Mouse (Mus musculus) liver (tissue): ENCODE data around the gene Ankrd53.

Source experiments
- DNase-seq: peaks from one replicate; pipeline ENCODE4 v3.0.0-alpha.2; 2020; ENCODE audit warnings: mixed read lengths

The Ankrd53 gene

DNA sequence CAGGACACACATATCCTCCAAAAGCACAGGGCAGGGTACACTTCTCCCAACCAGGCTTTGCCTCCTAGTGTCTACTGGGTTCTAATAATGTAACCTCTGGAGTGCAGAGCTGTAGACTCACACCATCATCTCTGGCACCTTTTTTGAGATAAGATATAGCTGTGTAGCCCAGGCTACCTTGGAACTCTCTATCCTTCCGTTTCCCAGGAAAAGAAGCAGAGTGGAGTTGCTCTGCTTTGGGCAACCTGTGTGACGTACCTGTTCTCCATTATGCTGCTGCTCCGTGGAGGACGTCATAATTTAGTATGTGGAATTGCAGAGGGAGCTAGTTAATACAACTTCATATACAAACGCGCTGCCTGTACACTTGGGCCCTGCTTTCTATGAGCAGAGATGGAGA, at the start of gene Ankrd53:
Gene Ankrd53, plus strand, starts transcription at position 301 of the 400 bp plus-strand sequence.
- DNase-seq: no peak

DNA sequence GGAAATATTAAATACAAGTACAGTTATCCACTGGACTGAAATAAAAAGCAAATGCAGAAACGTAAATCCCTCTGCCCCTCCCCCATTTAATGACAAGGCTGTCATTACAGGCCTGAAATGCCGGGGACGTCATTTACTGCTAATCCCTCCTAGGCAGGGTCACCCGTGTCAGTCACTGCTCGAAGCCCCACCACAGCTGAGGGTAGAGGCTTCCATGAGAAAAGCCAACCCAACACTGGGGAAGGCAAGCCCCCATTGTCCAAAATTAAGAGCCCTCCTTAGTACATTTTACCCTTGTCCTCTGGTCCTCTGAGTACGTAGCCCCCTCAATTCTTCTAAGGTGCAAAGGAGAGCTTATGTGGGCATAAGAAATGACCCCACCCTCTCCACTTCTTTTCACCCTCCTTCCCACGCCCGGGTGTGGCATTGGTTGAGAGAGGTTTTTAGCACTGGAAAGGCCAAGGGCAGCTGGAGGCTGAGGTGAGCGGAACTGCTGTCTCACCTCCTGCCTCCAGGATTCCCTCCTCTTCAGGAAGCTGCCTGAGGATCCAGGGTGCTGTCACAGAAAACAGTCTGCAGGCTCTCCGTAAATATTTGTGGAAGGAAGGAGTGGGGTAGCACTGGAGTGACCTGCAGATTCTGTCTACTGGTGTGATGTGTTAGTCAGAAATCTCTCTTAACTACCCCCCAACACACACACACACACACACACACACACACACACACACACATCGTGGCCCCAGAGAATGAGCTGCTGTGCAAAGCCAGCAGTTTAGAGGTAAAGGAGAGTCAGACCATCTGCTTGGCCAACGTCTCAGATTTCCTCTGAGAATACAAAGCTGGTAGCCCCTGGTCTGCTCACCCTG, 48.9 kb upstream of the Ankrd53 start:
- no peak for DNase-seq

GRCm38 (mm10) chr6:83714221-83715123, 48.0 kb upstream of the Ankrd53 start:
- DNase-seq: peak; percentile 15

DNA sequence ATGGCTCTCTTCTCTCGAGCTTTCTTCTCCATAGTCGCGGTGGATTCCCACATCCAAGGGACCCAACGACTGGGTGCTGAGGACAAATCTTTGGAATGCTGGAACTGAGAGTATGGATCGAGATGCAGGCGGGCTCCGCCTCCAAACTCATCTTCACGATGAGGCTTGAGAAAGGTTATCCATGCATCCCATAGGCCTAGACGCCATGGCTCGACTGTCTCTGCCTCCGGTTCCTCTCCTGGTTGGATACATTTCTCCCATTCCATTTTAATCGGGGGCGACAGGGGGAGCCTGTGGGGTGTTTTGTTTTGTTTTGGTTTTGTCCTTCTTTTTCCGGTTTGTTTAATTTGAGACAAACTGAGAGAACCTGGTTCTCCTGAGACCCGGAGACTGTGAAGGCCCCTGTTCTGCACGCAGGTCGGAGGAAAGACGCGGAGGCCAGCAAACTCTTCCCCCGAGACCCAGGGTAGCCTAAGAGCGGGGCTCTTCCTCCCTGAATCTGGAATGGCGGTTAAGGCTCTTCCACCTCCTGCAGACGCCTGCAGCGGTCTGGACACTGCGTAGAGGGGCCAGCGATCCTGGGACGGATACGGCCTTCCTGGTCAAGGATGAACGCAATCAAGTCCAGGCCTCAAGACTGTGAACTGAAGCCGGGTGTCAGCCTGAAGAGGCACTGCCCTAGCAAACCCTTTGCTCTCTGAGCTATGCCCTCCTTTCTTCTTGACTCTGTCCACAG, 46.8 kb upstream of the Ankrd53 start:
- no peak for DNase-seq

DNA sequence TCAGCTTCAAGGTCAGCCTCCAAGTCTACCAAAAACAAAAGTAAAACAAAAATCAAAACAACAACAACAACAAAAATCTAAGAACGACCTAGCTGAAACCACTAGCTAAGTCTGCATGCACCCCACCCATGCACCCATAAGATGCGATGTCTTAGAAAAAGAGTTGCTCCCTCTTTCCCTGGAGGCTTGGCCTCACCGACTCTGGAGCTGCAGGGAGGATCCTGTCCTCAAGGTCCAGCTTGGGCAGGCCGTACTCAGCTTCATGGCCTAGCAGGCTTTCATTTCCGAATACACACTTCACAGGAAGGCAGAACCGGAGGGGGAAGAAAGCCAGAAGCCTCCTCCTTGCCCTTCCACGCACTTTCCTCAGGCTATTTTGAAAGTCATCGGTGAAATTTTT, 45.4 kb upstream of the Ankrd53 start:
- DNase-seq: no peak

- DNase-seq: no peak
Measured at GRCm38 (mm10) chr6:83722526-83722925, 39.9 kb upstream of the Ankrd53 start.

DNA sequence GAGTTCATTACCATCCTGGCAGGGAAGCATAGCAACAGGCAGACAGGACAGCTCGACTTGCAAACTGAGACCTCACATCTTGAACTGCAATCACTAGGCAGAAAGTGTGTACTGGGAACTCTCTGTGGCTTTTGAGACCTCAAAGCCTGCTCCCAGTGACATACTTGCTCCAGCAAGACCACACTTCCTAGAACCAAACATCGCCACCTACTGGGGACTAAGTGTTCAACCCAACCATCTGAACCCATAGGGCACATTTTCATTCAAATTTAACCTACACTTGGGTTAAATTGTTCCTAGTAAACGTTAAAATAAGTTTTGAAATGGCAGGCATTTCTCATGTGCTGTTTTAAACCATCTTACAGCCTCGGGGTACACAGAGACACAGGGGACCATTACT, 35.3 kb upstream of the Ankrd53 start:
- DNase-seq: no peak

DNA sequence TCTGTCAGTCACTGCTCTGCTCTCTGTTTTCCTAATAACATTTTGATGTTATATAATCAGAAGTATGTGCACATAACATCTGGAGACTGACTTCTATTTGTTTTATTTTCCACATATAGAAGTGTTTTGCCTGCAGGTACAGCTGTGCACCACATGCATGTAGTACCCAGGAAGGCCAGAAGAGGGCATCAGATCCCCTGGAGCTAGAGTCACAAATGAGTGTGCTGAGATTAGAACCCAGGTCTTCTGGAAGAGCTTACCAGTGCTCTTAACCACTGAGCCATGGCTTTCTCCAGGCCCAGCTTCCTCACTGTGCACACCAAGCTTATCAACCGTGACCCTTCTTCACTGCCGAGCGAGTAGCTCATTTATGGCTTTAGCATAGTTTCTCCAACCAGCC, 34.0 kb upstream of the Ankrd53 start:
- peak; percentile 40 for DNase-seq

- DNase-seq: no peak
Measured at GRCm38 (mm10) chr6:83729350-83729970, 33.0 kb upstream of the Ankrd53 start.

DNA sequence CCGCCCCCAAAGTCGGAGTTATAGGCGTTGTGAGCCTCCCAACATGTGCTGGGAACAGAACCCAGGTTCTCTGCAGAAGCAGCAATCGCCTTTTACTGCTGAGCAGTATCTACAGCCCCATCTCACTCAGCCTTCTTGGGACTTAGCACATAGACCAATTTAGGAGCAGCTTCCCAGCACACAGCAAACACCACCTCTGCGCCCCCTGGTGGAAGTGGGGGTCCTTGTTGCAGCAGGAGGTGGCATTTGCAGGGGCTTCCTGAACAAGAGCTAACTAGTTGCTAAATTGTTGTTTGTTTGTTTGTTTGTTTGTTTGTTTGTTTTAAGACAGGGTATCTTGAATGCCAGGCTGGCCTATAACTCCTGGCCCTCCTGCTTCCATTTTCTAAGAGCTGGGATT, 31.3 kb upstream of the Ankrd53 start:
- peak; percentile 71 for DNase-seq

GRCm38 (mm10) chr6:83737311-83737710, 25.1 kb upstream of the Ankrd53 start:
- DNase-seq: no peak

DNA sequence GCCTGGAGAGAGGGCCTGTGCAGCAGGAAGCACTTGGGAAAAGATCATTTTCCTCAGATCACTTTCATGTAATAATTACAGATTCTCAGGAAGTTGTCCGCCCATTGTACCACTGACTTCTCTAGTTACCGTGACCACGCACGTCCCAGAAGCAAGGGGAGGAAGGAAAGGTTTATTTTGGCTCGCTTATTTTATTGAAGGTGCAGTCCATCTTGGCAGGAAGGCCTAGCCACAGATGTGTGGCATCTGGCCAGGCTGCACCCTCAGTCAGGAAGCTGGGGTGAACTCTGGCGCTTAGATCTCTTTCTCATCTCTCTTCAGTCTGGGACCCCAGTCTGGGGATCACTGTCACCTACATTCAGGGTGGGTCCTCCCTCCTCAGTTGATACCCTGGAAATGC, 23.8 kb upstream of the Ankrd53 start:
- no peak for DNase-seq

- DNase-seq: no peak
Measured at GRCm38 (mm10) chr6:83742761-83743160, 19.7 kb upstream of the Ankrd53 start, which contains the start of gene Atp6v1b1. Gene Atp6v1b1 (plus strand): TSS chr6:83742990.

DNA sequence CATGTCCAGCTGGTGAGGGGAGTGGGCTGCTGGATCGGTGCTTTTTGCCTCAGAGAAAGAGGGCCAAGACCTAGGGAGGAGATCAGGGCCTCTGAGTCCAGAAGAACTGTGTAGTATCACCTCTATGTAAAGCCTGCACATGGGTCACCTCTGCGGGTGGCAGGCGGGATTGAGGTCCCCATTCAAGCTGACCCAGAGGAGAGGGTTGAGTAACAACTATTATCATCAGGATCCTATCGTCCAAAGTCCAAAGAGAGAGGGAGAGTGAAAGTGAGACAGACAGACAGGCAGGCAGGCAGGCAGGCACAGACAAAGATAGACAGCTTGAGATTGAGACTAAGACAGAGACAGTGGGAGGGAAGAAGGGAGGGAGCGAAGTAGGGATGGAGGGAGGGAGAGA, 19.2 kb upstream of the Ankrd53 start:
- no peak for DNase-seq

- no peak for DNase-seq
Measured at GRCm38 (mm10) chr6:83744126-83744525, 18.3 kb upstream of the Ankrd53 start.

- no peak for DNase-seq
Measured at GRCm38 (mm10) chr6:83744557-83744956, 17.9 kb upstream of the Ankrd53 start.

DNA sequence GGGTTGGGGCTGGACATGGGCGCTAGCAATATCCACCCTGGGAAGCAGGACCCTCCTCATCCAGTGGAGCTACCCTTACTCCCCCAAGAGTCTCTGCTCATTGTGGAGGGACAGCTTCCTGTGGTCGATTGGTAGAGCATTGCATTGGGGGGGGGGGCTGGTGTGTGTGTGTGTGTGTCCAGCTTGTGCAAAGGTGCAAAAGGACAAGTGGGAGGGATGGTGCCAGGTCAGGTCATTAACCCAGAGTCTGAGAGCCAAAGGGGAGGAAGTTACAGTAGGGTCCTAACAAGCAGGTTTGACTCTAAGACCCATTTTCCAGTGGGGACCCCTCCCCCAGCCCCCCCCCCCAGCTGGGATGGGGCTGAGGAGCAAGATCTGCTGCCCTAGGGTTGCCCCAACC, 17.0 kb upstream of the Ankrd53 start:
- no peak for DNase-seq

GRCm38 (mm10) chr6:83749286-83749685, 13.2 kb upstream of the Ankrd53 start:
- DNase-seq: no peak

GRCm38 (mm10) chr6:83750171-83750684, 12.2 kb upstream of the Ankrd53 start:
- peak; percentile 61 for DNase-seq

GRCm38 (mm10) chr6:83756051-83756450, 6.4 kb upstream of the Ankrd53 start:
- no peak for DNase-seq

GRCm38 (mm10) chr6:83762880-83763431, 512 bp downstream of the Ankrd53 start:
- DNase-seq: peak; percentile 24

GRCm38 (mm10) chr6:83766982-83767381, 4.5 kb downstream of the Ankrd53 start:
- no peak for DNase-seq
